Mouse (Mus musculus) kidney, postnatal 36 days (tissue): ENCODE measurements around the gene Txnrd3.

Experiments used
- DNase-seq, 2 experiments: peaks; one replicate each; pipeline ENCODE4 v3.0.0; 2021 to 2022; ENCODE audit warnings: mixed read lengths in 2 of 2

Txnrd3 gene

DNA sequence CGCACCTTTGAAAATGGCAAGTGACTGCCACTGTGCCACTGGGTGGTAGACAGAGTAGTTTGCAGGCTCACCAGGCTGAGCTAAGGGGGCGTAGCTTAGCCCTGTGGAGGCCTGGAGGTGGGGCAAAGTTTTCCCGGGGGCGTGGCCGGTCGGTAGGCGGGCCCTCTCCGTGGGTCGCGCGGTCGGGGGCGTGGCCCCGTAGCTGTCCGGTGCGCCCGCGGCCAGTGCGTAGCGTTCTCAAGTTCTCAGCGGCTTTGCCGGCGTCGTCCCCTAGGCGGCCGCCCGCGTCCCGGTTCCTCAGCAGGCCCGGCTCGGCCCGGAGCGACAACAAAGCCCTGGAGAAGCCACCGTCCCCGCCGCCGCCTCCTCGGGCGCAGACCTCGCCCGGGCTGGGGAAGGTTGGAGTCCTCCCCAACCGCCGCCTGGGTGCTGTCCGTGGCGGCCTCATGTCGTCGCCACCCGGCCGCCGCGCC is at the start of gene Txnrd3:
Gene Txnrd3, plus strand, starts transcription at position 191 of the 473 bp plus-strand sequence.
- peak; percentile 96 to 99 for DNase-seq

DNA sequence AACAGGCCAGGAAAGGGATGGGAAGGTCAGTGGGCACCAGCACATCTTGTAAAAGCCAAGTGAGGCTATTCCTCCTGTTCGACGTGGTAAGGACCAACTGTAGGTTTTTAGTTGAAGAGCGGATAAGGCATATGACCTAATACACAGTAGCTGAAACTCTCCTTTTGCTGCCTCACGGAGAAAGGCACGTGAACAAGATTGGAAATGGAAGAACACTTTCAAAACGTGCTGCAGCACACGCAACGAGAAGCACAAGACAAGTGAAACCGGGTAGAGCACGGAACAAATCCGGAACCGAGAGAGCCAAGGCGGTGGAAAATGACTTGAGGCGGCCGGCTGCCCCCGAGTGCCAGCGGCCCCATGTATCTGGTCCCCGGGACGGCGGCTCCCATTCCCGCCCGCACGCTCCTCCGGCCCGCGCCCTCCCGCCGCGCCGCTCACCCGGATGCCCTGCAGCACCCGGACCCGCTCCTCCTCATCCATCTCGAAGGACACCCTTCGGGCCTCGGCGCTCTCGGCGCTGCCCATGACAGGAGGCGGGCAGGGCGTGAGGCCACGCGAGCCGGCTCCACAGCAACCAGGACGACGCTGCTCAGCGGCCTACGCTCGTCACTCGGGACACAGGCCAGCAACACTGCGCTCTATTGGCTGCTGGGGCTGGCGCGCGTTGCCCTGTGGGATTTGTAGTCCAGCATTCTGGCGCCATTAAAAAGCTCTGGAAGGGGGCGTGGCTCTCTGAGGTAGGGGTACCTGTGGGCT is 48.6 kb upstream of the Txnrd3 start, which contains the start of gene Chchd6:
Gene Chchd6, minus strand, starts transcription at position 635 of the 759 bp plus-strand sequence.
- peak; percentile 96 to 97 for DNase-seq

DNA sequence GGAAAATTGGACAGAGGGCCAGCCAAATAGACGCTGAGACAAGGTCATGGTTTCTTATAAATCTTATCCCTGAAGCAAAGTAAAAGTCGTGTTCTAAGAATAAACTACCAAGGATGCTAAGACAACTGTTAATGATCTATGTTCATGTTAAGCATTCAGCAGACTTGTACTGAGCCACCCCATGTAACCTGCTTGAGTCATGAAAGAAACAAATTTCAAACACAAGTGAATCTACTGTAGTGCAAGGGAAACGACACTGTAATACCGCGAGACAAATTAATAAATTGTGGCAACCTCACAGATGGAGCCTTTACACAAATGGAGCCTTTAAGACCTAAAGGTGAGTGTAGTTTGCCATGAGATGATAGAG is 48.0 kb upstream of the Txnrd3 start:
- DNase-seq, result no peak

DNA sequence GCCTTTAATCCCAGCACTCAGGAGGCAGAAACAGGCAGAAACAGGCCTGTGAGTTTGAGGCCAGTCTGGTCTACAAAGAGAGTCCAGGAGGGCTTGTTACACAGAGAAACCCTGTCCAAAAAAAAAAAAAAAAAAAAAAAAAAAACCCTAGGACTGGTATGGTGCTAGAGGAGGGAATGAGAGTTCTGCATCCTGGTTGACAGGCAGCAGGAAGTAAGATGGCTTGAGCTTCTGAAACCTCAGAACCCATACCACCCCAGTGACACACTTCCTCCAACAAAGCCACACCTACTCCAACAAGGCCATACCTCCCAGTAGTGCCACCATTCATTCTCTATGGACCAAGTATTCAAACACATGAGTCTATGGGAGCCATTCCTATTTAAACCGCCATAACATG is 47.3 kb upstream of the Txnrd3 start:
- DNase-seq, result no peak

DNA sequence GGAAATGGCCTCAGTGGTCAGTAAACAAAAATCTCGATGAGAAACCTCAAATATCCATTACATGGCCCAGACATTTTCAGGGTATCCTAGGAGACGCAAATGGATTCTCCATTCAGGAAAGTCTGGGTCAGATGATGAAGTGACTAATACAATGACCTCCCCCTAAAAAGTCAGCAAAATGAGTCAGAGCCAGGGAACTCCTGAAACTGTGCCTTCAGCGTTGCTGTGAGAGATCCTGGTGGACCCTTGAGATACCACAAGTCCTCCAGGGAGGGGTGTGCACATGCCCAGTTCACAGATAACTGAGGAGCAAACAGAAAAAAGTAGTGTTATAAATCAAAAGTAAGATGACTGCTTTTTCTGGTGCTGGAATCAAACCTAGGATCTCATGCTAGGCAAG is 37.7 kb upstream of the Txnrd3 start:
- DNase-seq, result no peak

DNA sequence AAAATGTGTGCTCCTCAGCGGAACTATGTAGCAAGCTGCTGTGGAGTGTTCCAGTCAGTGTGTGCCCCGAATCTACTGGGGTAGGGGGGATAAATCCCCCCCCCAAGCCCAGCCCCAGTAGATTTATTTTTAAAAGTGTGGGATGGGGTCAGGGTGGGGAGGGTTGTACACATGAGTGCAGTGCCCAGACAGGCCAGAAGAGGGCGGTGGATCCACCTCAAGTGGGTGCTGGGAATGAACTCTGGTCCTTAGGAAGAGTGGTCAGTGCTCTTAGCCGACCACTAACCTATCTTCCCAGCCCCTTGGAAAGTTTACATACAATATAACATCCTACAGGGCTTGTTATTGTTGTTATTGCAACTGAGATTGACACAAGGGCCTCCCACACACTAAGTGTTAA is 35.8 kb upstream of the Txnrd3 start:
- peak in 1 of 2 experiments; percentile 69 for DNase-seq

DNA sequence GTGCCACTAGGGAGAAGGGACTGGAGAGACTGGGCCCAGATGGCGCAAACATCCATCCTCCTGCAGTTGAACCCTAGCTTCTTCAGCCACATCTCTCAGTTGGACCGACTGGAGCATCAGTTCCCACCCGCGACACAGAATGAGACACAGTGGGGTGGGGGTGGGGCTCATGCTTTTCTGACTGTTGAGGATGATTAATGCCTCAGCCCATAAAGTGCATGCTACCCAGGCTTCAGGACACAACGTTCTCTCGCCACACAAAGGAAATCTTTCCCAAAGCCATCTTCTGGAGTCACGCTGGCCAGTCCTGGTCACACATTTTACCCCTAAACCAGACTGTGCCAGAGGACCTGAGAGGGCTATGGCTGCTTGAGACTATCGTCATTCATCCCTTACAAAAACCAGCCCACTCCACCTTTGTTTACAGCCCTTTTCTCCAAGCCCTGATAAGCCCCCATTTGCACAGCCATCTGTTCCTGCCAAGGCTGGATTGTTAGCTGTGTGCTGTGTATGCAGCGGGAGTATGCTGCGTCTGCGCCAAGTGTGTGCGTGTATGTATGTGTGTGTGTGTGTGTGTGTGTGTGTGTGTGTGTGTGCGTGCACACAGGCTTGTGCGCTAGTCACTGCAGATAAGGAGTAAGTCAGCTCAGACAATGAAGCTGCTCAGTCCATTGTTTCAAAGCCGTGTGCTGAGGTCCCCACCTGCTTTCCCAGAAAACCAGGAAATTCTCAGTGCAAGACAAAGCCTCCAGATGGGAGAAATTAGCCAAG is 30.3 kb upstream of the Txnrd3 start:
- no peak for DNase-seq

DNA sequence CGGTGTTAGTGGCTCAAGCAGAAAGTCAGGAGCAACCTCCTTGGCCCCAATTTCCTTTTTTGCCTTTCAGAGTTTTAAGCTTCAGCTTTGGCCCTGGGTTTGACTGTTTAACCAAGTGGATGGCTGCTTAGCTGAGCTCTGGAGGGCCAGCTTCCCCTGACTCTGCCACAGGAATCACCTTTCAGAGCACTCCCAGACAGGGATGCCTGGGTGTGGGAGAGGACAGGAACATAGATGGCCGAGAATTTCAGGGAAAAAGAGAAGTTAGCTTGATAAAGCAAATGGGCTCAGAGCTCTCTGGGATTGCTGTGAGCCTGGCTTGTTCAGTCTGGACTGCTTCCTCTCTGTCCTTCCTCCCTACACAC is 29.7 kb upstream of the Txnrd3 start:
- no peak for DNase-seq

DNA sequence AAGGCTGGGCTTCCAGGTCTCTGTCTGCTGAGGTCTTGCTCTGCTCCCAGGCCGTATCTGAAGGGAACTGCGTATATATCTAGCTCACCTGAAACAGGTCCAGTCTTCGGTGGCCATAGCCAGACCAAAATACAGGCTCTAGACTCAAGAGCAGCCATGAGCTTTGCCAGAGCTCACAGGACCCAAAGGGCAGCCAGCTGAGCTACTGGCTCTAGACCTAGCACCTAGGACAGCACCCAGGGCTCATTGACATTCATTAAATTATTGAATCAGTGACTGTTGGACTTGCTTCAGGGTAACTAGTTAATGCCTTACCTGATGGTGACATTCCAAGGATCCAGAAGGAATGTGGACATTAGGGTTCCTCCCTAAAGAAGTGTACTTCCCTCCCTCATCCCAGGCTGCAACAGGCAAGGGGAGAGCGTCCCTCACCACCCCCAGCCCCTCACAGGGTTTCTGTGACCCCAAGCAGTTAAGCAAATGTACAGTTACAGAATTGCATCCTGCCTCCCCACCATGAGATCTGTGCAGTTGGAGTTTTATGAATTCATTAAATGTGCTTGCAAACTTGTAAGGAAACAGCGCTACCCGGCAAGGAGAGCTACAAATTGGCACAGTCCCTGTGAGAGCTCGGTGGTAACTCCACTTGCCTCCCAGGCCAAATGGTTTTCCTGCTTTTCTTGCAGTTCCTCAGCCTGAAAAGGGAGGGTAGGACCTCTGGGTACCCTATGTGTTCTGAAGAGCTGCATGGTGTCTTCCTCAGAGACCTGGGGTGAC is 29.0 kb upstream of the Txnrd3 start:
- DNase-seq, result peak; percentile 81 to 88

DNA sequence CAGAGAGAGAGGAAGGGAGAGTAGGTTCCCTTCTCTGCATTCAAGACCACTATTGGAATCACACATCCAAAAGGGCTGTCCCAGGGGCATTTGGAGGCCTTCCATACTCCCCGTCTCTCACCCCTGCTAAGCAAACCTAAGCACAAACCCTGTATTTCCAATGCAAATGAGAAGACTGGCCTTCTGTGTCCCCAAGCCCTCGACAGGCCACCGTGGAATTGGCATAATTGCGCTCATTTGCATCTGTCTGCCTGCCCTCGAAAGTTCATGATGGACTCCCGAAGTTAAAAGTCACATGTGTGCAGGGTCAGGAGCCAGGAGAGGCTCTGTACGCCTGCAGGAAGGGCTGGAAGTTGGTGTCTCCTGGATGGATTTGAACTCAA is 28.4 kb upstream of the Txnrd3 start:
- peak; percentile 31 to 46 for DNase-seq

DNA sequence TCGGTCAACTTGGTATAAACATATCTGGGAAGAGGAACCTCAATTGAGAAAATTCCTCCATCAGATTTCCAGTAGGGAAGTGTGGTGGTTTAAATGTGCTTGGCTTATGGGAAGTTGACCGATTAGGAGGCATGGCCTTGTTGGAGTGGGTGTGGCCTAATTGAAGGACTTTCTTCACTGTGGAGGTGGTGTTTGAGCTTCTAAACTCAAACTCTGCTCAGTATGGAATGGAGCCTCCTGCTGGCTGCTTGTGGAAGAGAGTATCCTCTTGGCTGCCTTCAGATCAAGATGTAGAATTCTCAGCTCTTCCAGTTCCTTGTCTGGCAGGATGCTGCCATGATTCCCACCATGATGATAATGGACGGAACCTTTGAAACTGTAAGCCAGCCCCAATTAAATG is 21.1 kb upstream of the Txnrd3 start:
- DNase-seq, result peak in 1 of 2 experiments; percentile 27

DNA sequence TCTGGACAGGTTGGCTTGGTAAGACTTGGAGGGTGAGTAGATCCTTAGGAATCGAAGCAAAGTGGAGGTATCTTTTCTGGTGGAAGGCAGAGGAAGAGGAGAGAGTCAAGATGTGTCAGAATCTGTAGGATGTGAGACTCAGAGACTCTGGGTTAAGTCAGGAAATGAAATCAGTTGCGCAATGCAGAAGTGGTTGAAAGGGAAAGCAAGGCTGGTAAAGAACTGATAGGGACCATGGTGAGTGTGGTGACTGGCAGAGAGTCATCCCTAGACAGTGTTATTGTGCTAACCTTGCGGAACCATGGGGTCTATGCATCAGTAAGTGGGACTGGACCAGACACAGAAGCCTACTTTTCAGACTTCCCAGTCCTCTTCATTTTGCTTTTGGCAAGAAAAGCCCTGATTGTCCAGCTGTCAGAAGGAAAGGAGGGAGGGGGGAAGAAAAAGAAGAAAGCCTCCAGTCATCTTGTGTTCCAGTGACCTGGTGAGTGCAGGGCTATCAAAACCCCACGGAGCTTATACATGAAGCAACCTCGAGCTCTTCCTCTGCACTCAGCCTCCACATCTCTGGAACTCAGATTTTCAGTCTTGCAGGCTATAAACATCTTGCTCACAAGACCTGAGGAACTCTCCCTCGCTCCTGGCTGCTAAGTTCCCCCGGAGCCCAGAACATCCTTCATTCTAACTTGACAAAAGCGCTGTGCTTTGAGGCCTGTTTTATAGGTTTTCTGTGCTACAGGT is 15.6 kb upstream of the Txnrd3 start:
- DNase-seq, result no peak

DNA sequence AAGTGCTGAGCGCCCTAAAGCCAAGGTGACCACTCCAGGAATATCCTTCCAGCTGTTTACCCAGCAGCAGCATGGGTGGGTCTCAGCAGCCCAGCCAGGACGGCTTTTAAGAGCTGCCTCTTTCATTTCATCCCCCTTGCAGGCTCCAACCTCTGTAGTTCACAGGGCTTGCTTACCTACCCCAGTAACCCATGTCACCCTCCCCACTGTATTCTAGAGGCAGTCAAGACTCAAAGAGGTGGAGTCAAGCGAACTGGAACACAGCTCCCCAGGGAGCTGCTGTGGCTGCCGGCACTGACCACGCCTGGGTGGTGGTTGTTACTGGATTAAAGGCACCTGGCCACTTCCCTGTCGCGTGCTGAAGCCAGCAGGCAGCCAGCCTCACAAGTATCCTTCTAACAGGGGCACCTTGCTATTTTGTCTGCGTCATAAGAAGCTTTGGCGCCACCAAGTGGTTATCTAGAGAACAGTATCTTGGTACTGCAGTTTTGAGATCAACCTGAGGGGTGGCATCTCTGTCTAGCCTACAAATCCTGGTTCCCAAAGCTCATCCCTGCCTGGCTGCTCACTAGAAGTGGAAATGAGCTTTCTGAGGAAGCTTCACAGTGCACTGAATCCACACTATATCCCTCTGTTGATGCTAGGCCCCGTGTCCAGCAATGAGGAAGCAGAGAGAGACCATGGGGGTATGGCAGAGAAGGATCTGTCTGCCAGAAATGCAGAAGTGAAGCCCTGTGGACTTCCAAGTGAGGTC is 11.8 kb upstream of the Txnrd3 start:
- peak; percentile 89 to 90 for DNase-seq

DNA sequence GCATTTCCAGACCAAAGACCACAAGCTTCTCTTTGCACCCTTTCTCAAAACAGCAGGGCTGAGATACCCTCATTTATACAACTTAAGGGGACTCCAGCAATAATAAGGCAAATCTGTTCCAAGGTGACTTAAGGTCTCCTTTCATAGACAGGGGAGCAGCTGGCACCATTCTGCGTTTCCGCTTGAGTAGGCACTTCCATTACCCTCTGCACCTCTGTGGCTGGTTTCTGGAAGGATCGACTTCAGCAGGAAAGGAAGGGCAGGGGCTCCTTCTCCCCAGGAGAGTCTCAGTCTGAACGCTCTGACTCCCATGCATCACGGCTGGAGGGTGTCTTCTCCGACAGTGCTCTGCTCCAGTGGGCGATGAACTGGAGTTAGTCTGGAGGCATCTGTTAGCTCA is 10.7 kb upstream of the Txnrd3 start:
- peak; percentile 28 to 50 for DNase-seq

DNA sequence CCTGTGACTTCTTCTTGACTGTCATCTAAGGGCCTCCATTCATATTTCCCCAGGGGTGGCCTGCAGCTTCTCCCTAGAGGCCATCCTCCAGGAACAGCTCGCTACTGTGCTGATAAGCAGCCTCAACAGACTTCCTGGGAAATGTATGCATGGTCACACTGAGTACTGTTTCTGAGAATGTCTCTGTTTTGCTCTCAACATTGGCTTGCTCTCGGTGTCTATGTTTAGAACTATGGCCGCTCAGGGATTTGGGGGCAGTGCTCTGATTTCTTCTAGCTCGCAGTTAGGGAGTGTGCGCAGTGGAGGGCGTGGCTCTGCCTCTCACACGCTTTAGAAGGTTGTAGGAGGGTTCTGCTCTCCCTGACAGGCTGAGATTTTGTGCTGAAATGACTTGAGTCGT is 9.4 kb upstream of the Txnrd3 start:
- peak in 1 of 2 experiments; percentile 17 for DNase-seq

DNA sequence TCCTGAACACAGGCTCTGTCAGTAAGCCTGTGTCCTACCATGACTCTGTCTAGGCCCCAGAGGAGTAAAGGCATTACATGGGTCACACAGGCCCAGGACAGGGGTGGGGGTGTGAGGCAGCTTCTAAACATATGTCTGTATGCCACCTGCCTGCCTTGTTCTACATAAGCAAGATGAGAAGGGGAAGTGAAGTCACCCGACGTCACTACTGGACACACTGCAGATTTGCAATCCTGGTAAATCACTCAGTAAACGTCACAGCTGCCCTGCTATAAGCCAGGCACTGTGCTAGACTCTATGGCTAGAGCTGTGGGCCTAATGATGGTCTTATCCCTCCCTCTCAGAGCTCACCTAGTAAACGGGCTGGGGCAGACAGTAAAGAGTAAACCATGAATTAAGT is 5.8 kb upstream of the Txnrd3 start:
- no peak for DNase-seq

DNA sequence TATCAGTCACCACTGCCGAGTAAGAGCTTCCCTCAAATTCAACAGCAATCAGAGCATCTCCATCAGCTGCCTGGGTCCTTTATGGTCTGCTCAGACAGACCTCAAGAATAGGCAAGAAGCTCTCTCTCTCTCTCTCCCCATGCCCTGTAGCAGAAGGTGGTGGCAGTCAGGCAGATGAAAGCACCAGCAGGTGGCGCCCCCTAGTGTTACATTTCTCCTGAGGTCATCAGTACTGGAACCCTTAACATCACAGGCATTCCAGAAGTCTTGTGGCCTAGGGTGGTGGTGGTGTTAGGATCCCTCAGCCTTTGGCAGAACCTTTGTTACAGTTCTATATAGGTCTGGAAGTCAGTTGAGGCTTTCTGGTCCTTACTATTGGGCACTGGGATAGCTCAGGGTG is 4.8 kb upstream of the Txnrd3 start:
- peak; percentile 51 to 84 for DNase-seq

DNA sequence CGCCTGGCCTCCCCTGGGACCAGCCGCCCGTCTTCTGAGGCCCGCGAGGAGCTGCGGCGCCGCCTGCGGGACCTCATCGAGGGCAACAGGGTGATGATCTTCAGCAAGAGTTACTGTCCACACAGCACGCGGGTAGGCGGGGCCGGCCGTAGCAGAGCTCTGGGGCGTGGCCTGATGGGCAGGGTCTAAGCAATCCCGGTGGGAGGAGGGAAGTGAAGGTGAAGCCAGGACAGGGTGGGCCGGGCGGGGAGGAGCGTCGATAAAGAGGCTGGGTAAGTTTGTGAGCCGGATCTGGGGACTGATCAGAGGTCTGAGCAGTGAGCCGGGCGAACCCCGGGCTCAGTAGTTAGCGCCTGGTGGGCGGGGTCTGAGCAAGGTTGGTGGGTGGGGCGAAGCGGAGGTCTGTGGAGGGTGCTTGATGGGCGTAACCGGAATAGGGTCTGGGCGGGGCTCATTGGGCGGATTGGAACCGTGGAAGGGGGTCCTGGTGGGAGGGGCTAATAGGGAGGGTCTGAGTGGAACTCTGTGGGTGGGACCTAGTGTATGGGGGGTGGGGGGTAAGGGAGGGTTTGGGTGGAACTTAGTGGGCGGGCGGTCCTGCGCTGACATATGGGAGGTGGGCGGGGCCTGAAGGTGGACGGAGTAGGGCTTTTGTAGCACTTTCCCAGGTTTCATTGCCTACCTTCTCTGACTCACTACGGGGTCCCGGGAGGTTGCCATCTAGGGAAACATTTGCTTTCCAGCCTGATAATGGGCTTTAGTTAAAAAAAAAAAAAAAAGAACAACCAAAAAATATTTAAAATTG is 685 bp downstream of the Txnrd3 start:
- DNase-seq, result peak; percentile 97 to 98

DNA sequence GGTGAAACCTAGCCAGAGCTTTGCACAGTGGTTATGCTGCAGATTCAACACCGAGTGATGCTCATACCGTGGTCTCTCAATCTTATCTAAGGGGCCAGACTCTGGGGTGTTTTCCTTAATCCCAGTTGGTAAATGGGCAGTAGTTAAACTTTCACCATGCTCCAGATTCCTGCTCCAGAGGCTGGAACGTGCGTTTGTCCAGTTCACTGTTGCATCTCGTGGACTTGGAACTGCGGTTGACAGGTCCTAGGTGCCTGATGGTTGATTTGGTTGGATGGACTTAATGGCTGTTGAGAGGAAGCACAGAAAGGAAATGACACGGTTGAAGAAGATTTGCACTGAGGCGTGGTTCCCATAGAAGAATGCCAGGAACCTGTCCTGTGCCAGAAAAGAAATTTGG is 6.1 kb downstream of the Txnrd3 start:
- DNase-seq, result peak; percentile 70 to 90

DNA sequence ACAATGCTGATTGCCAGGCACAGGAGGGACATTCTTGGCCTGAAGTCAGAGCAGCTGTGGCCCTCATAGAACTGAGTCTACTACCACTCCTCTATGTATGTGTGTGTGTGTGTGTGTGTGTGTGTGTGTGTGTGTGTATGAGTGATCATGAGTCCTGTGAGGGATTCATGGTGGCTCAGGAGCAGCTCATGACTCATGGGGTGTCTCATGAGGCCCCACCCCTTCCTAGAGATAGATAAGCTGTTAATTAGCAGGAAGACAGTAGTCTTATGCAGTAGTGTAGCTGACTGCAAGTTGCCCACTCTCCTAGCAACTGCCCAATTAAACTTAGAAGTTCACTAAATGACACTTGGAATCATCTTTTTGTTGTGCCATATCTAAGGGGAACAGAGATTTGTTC is 8.0 kb downstream of the Txnrd3 start:
- no peak for DNase-seq

DNA sequence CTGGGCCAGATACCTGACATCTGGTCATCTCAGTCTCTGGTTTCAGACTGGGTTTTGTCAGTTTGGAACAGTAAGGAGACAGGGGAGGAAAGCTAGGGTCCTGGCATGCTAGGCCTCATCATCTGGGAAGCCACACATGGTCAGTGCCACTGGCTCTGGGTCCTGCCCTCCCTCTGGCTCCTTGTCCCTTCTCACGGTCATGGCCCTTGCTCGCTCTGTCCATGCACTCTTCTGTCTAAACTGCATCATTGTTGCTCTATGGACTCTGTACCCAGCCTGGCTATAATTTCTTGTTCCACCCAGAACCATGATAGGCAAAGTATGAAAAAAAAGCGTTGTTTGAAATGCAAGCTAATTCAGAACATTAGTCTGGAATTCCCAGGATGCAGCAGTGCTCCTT is 11.2 kb downstream of the Txnrd3 start:
- DNase-seq, result peak; percentile 55 to 70
